Comparison of ENCODE assay signal across 11 mouse cellular contexts in genomic region chr17:27656414-27656813, GRCm38 (mm10). TPM values are rescaled to one million over a fixed set of nuclear protein-coding genes. Genes with fewer than 3 reads are reported as not detected.
DNase-seq lines count a peak whose midpoint lies in the region; ATAC-seq lines count a peak whose summit lies in the region.
"Had no signal": no experiment of that assay in that cellular context is flagged by ENCODE, and none has a peak within 500 bp of the region (broad histone marks: within the 10 kb centered on the region; RNA-seq: fewer than 3 reads in every experiment).

No protein-coding gene starts in this region.

- intact Hi-C loops in left cerebral cortex, postnatal 25 days (cut with DNase I): loop anchor here (1.0 to 2.0 kb wide), 3 partner anchors 13 to 20 kb away; no protein-coding TSS in a partner anchor

- peaks cover 17% of the 10 kb centered on the region for H3K27me3 ChIP-seq in embryonic facial prominence, embryonic 14.5 days (replicated peaks; ENCODE audit: control insufficient read depth, insufficient read depth, low read length)
- H3K27me3 ChIP-seq in hindbrain, embryonic 13.5 days: peaks cover 21% of the 10 kb centered on the region
- peaks cover 26% of the 10 kb centered on the region for H3K27me3 ChIP-seq in neural tube, embryonic 12.5 days (replicated peaks)
- peaks cover 63% of the 10 kb centered on the region for H3K27me3 ChIP-seq in liver, embryonic 12.5 days (replicated peaks)

- H3K9me3 ChIP-seq in embryonic facial prominence, embryonic 14.5 days (ENCODE audit: control insufficient read depth, low read length): no peaks in the 10 kb centered on the region
- H3K9me3 ChIP-seq in hindbrain, embryonic 13.5 days: no peaks in the 10 kb centered on the region
- no peaks in the 10 kb centered on the region for H3K9me3 ChIP-seq in neural tube, embryonic 12.5 days
- H3K9me3 ChIP-seq in liver, embryonic 12.5 days (replicated peaks): no peaks in the 10 kb centered on the region

- ATAC-seq in embryonic facial prominence, embryonic 14.5 days (ENCODE audit: low read depth): no peak
- ATAC-seq in hindbrain, embryonic 13.5 days (ENCODE audit: low FRiP score): no peak; the same call in 1 of the 2 replicates
- ATAC-seq in neural tube, embryonic 12.5 days (ENCODE audit: low FRiP score, low read depth): no peak
- ATAC-seq in liver, embryonic 12.5 days: no peak

- peaks cover 13% of the 10 kb centered on the region for H3K4me1 ChIP-seq in embryonic facial prominence, embryonic 14.5 days (ENCODE audit: control insufficient read depth, insufficient read depth, low read length)
- peaks cover 30% of the 10 kb centered on the region for H3K4me1 ChIP-seq in hindbrain, embryonic 13.5 days (replicated peaks)
- peaks cover 23% of the 10 kb centered on the region for H3K4me1 ChIP-seq in neural tube, embryonic 12.5 days
- H3K4me1 ChIP-seq in liver, embryonic 12.5 days: peaks cover 22% of the 10 kb centered on the region

- no peak overlapping the region for H3K27ac ChIP-seq in embryonic facial prominence, embryonic 14.5 days (replicated peaks; ENCODE audit: low read depth, low read length)
- H3K27ac ChIP-seq in hindbrain, embryonic 13.5 days: 0 out of 2 replicates have a peak overlapping the region, but pooled peaks have one; percentile 80
- no peak overlapping the region for H3K27ac ChIP-seq in neural tube, embryonic 12.5 days
- no peak overlapping the region for H3K27ac ChIP-seq in liver, embryonic 12.5 days
- H3K27ac ChIP-seq: gastrocnemius, adult 2 months; liver, embryonic 14.5 days had no signal

- peak overlapping the region; percentile 51 for H3K4me3 ChIP-seq in embryonic facial prominence, embryonic 14.5 days (ENCODE audit: low read depth, low read length)
- peak overlapping the region; percentile 64 for H3K4me3 ChIP-seq in hindbrain, embryonic 13.5 days
- H3K4me3 ChIP-seq in neural tube, embryonic 12.5 days: no peak overlapping the region
- H3K4me3 ChIP-seq in liver, embryonic 12.5 days: no peak overlapping the region

- no peak overlapping the region for H3K9ac ChIP-seq in embryonic facial prominence, embryonic 14.5 days (ENCODE audit: low read depth, low read length)
- peak overlapping the region; percentile 78 for H3K9ac ChIP-seq in hindbrain, embryonic 13.5 days
- peak overlapping the region; percentile 73; the same call in 1 of the 2 replicates for H3K9ac ChIP-seq in neural tube, embryonic 12.5 days
- no peak overlapping the region for H3K9ac ChIP-seq in liver, embryonic 12.5 days
- H3K9ac ChIP-seq: liver, embryonic 14.5 days had no signal

- peak overlapping the region; percentile 97 for H3K4me2 ChIP-seq in embryonic facial prominence, embryonic 14.5 days (ENCODE audit: low read depth, low read length)
- H3K4me2 ChIP-seq in hindbrain, embryonic 13.5 days: peak overlapping the region; percentile 76
- peak overlapping the region; percentile 90 for H3K4me2 ChIP-seq in neural tube, embryonic 12.5 days (replicated peaks)
- no peak overlapping the region for H3K4me2 ChIP-seq in liver, embryonic 12.5 days

- WGBS in embryonic facial prominence, embryonic 14.5 days: 10% methylated on average over 5 of the region's 5 CpGs
- WGBS in hindbrain, embryonic 13.5 days: 18% methylated on average over 5 of the region's 5 CpGs
- WGBS in neural tube, embryonic 12.5 days: 22% methylated on average over 5 of the region's 5 CpGs
- 5% methylated on average over 5 of the region's 5 CpGs for WGBS in liver, embryonic 12.5 days (ENCODE audit: insufficient replicate concordance)

- no peaks in the 10 kb centered on the region for H3K36me3 ChIP-seq in embryonic facial prominence, embryonic 14.5 days (ENCODE audit: control insufficient read depth, insufficient read depth, low read length)
- H3K36me3 ChIP-seq in hindbrain, embryonic 13.5 days: no peaks in the 10 kb centered on the region
- no peaks in the 10 kb centered on the region for H3K36me3 ChIP-seq in neural tube, embryonic 12.5 days
- no peaks in the 10 kb centered on the region for H3K36me3 ChIP-seq in liver, embryonic 12.5 days

- DNase-seq in left cerebral cortex, postnatal 25 days (ENCODE audit: low spot score in 2 of 2): peak; percentile 20 to 46
- no peak for DNase-seq in left cerebral cortex, adult 9 months (ENCODE audit: low spot score in 2 of 2)
- no peak for DNase-seq in embryonic facial prominence, embryonic 14.5 days (ENCODE audit: low spot score)
- DNase-seq in thymus, postnatal 0 days (ENCODE audit: low spot score): no peak
- DNase-seq: gastrocnemius, adult 2 months; kidney, postnatal 10 days had no signal

RNA-seq across cellular contexts. Expression of gene Pacsin1, which starts 1.1 kb away (rescaled TPM):
- total RNA-seq in left cerebral cortex, postnatal 25 days (2021): 100 to 1,000 TPM; 428 to 433 TPM
- 4.4 and 6.1 TPM in 2 replicates for polyA plus RNA-seq in embryonic facial prominence, embryonic 14.5 days (2014; fragmentation: Nextera tagmentation; extraction: Ambion mirVana)
- polyA plus RNA-seq in hindbrain, embryonic 13.5 days (2015; fragmentation: Nextera tagmentation; extraction: Ambion mirVana): 27.9 and 31.0 TPM in 2 replicates
- polyA plus RNA-seq in neural tube, embryonic 12.5 days (2016; fragmentation: Nextera tagmentation; extraction: Ambion mirVana): 11.6 and 13.4 TPM in 2 replicates
- polyA plus RNA-seq in liver, embryonic 12.5 days (2016; fragmentation: Nextera tagmentation; extraction: Ambion mirVana): 0.20 and 0.48 TPM in 2 replicates
- 19.8 and 20.1 TPM in 2 replicates for polyA plus RNA-seq in thymus, postnatal 0 days (2015; fragmentation: Nextera tagmentation; extraction: Ambion mirVana)

RNA-seq across cellular contexts. Expression of gene Rps10, which starts 19.9 kb away (rescaled TPM):
- total RNA-seq in left cerebral cortex, postnatal 25 days (2021): 100 to 1,000 TPM; 430 to 432 TPM
- polyA plus RNA-seq in embryonic facial prominence, embryonic 14.5 days (2014; fragmentation: Nextera tagmentation; extraction: Ambion mirVana): 1,119 and 1,122 TPM in 2 replicates
- polyA plus RNA-seq in hindbrain, embryonic 13.5 days (2015; fragmentation: Nextera tagmentation; extraction: Ambion mirVana): 565 and 583 TPM in 2 replicates
- 639 and 684 TPM in 2 replicates for polyA plus RNA-seq in neural tube, embryonic 12.5 days (2016; fragmentation: Nextera tagmentation; extraction: Ambion mirVana)
- polyA plus RNA-seq in liver, embryonic 12.5 days (2016; fragmentation: Nextera tagmentation; extraction: Ambion mirVana): 898 and 941 TPM in 2 replicates
- polyA plus RNA-seq in thymus, postnatal 0 days (2015; fragmentation: Nextera tagmentation; extraction: Ambion mirVana): 1,579 and 1,606 TPM in 2 replicates

RNA-seq across cellular contexts. Expression of gene RPS10-NUDT3, which starts 21.4 kb away (rescaled TPM):
- total RNA-seq in left cerebral cortex, postnatal 25 days (2021): 1 to 10 TPM in 1 of 2 experiments, not detected in 1; 2.1 TPM
- not detected in 2 replicates for polyA plus RNA-seq in embryonic facial prominence, embryonic 14.5 days (2014; fragmentation: Nextera tagmentation; extraction: Ambion mirVana)
- polyA plus RNA-seq in hindbrain, embryonic 13.5 days (2015; fragmentation: Nextera tagmentation; extraction: Ambion mirVana): not detected in 2 replicates
- polyA plus RNA-seq in neural tube, embryonic 12.5 days (2016; fragmentation: Nextera tagmentation; extraction: Ambion mirVana): not detected in 2 replicates
- polyA plus RNA-seq in liver, embryonic 12.5 days (2016; fragmentation: Nextera tagmentation; extraction: Ambion mirVana): not detected in 2 replicates
- not detected in 2 replicates for polyA plus RNA-seq in thymus, postnatal 0 days (2015; fragmentation: Nextera tagmentation; extraction: Ambion mirVana)
- polyA plus RNA-seq: liver, embryonic 14.5 days; small intestine, adult 2 months had no signal

RNA-seq across cellular contexts. Expression of gene Nudt3, which starts 33.1 kb away (rescaled TPM):
- 100 to 1,000 TPM; 573 to 611 TPM for total RNA-seq in left cerebral cortex, postnatal 25 days (2021)
- 37.4 and 38.1 TPM in 2 replicates for polyA plus RNA-seq in embryonic facial prominence, embryonic 14.5 days (2014; fragmentation: Nextera tagmentation; extraction: Ambion mirVana)
- 225 and 235 TPM in 2 replicates for polyA plus RNA-seq in hindbrain, embryonic 13.5 days (2015; fragmentation: Nextera tagmentation; extraction: Ambion mirVana)
- 213 and 227 TPM in 2 replicates for polyA plus RNA-seq in neural tube, embryonic 12.5 days (2016; fragmentation: Nextera tagmentation; extraction: Ambion mirVana)
- polyA plus RNA-seq in liver, embryonic 12.5 days (2016; fragmentation: Nextera tagmentation; extraction: Ambion mirVana): 51.2 and 53.9 TPM in 2 replicates
- 80.5 and 87.8 TPM in 2 replicates for polyA plus RNA-seq in thymus, postnatal 0 days (2015; fragmentation: Nextera tagmentation; extraction: Ambion mirVana)

Comparison
In these comparisons a context has a peak if more than half of its experiments do, and no peak if none do; other contexts are left out.
1. DNase-seq: peak in left cerebral cortex, postnatal 25 days (2 of 2); none in left cerebral cortex, adult 9 months (0 of 2), embryonic facial prominence, embryonic 14.5 days (single experiment) and thymus, postnatal 0 days (single experiment).
2. H3K4me3 ChIP-seq: peak in embryonic facial prominence, embryonic 14.5 days (single experiment) and hindbrain, embryonic 13.5 days (single experiment); none in neural tube, embryonic 12.5 days (single experiment) and liver, embryonic 12.5 days (single experiment).
3. H3K9ac ChIP-seq: peak in hindbrain, embryonic 13.5 days (single experiment) and neural tube, embryonic 12.5 days (single experiment); none in embryonic facial prominence, embryonic 14.5 days (single experiment) and liver, embryonic 12.5 days (single experiment).